Mouse (Mus musculus) midbrain, postnatal 0 days (tissue): Measurements from ENCODE around the gene Lrp10. TPM values are rescaled to one million over a fixed set of nuclear protein-coding genes. Genes with fewer than 3 reads are reported as not detected.

Experiments
- ATAC-seq: fragments of 200-750 bp; cut with Nextera tagmentation; 2 replicates; pipeline ENCODE4 v1.8.0; 2017; ENCODE audit warnings: moderate number of reproducible peaks, mild to moderate bottlenecking, moderate TSS enrichment, moderate library complexity; ENCODE audit not compliant: low FRiP score
- DNase-seq: peaks from one replicate; pipeline ENCODE4 v3.0.0-alpha.2; 2015; ENCODE audit warnings: low spot score
- H3K27ac ChIP-seq: fragments of 300-500 bp; sonication (generic); 2 replicates; pipeline ENCODE4 v1.5.1; 2014; ENCODE audit warnings: low read depth, mild to moderate bottlenecking, low read length, mixed read lengths
- H3K27me3 ChIP-seq: fragments of 300-500 bp; sonication (generic); 2 replicates; pipeline ENCODE4 v1.6.1; 2014; ENCODE audit warnings: low read length, control low read depth, mixed read lengths; ENCODE audit not compliant: insufficient read depth
- H3K36me3 ChIP-seq: fragments of 300-500 bp; sonication (generic); 2 replicates; pipeline ENCODE4 v1.6.1; 2014; ENCODE audit warnings: low read length, control low read depth, mixed read lengths; ENCODE audit not compliant: insufficient read depth
- H3K4me1 ChIP-seq: fragments of 300-500 bp; sonication (generic); 2 replicates; pipeline ENCODE4 v1.6.1; 2014; ENCODE audit warnings: mild to moderate bottlenecking, control low read depth, antibody characterized with exemption, low read length, mixed read lengths; ENCODE audit not compliant: insufficient read depth
- H3K4me2 ChIP-seq: fragments of 300-500 bp; sonication (generic); 2 replicates; pipeline ENCODE4 v1.6.1; 2014; ENCODE audit warnings: low read depth, mild to moderate bottlenecking, low read length, mixed read lengths; ENCODE audit not compliant: poor library complexity, severe bottlenecking
- H3K4me3 ChIP-seq: fragments of 300-500 bp; sonication (generic); 2 replicates; pipeline ENCODE4 v1.5.1; 2014; ENCODE audit warnings: low read depth, mild to moderate bottlenecking, low read length, moderate library complexity
- H3K9ac ChIP-seq: fragments of 300-500 bp; sonication (generic); replicated peaks from 2 replicates; pipeline ENCODE4 v1.6.1; 2014; ENCODE audit warnings: mild to moderate bottlenecking, low read length, moderate library complexity, mixed read lengths; ENCODE audit not compliant: poor library complexity, severe bottlenecking
- H3K9me3 ChIP-seq: fragments of 300-500 bp; sonication (generic); 2 replicates; pipeline ENCODE4 v1.6.1; 2016; ENCODE audit warnings: low read length, control low read depth
- CTCF ChIP-seq: IDR thresholded peaks from 2 replicates; pipeline ENCODE4 v1.5.1; 2016; ENCODE audit warnings: antibody characterized with exemption, mild to moderate bottlenecking
- WGBS: fragments of 180-500 bp; shearing (Covaris S2); extraction: QIAGEN DNeasy Blood & Tissue Kit; methylation state at CpG from one replicate; pipeline ENCODE4 v1.1.7; 2014; 5-methylcytosine and 5-hydroxymethylcytosine counted together
- polyA plus RNA-seq: library from polyadenylated mRNA; unstranded; fragments of >200 nt; fragmentation: Nextera tagmentation; extraction: Ambion mirVana; gene quantifications from 2 replicates; pipeline ENCODE4 v1.2.1, GENCODE M21; 2015
- total RNA-seq: library from RNA; depleted of rRNA; stranded (reverse); fragments of >200 nt; gene quantifications from 2 replicates; pipeline ENCODE4 v1.2.3, GENCODE M21; 2014; rRNA removed

The Lrp10 gene
- total RNA-seq, result 40.2 and 42.1 TPM in 2 replicates
- polyA plus RNA-seq, result 29.7 and 31.9 TPM in 2 replicates

DNA sequence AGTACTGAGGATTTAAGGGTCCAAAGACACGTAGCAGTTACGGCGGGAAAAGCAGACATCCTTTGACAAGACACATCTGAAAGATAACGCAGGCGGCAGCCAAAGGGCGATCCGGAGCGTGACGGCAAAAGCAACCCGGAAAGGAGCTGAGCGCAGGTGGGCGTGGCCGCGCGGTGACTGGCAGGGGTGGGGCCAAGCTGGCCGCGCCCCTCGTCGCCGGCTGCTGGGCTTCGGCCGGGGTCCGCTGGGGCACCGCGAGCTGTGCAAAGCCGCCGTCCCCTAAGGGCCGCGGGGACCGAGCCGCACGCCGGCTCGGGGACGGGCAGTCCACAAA, at the start of gene Lrp10:
Gene Lrp10, plus strand, starts transcription at position 179 of the 334 bp plus-strand sequence.
- Histone ChIP-seq H3K4me3 (peak within 1 kb of the TSS; percentile 50), H3K27me3 (no peaks in the 10 kb centered on the region), H3K4me1 (no peaks in the 10 kb centered on the region), H3K27ac (peak within 1 kb of the TSS; percentile 3; the same call in 1 of the 2 replicates), H3K36me3 (peaks cover 13% of the 10 kb centered on the region), H3K9ac (peak within 1 kb of the TSS; percentile 53), H3K9me3 (no peaks in the 10 kb centered on the region), H3K4me2 (peak within 1 kb of the TSS; percentile 85)
- no peak for TF ChIP-seq CTCF
- DNase-seq (peak; percentile 85), ATAC-seq (peak; percentile 78)
- 0% methylated on average over 26 of the region's 35 CpGs for WGBS

DNA sequence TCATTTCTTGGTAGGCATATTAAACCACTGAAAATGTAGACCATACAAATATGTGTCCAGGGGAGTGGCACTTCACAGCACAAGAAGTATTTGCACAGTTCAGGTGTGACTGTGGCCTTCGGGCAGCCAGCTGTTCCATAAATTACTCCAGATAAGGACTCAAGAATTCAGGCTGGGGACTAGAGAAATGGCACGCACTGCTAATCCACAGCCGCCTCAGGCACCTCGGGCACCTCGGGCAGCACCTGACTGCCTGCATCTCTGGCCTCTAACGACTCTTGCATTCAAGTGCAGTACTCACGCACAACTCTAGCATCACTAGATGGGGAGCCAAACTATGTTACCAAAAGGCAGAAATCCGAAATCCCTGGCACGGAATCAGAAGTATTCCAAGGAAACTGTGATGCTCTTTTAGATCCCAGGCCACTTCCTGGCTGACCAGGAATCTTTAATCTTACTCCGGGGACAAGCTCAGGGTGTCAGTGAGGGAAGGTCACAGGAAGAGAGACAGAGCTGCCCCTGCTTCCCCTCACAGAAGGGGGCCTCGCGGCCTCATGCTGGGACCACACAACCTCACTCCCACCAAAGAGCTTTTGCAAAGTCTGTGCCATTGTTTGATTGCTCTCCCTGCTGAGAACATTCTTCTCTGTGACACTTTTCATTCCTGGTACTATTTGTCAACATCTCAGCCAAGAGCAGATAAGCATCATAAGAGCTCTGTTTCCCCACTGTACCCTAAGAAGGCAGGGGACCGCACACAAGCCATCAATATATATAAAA, 48.5 kb upstream of the Lrp10 start:
- Histone ChIP-seq H3K27me3 (0 out of 2 replicates have a peak, but pooled peaks cover 5% of the 10 kb centered on the region), H3K4me1 (no peaks in the 10 kb centered on the region), H3K4me2 (no peak overlapping the region), H3K27ac (no peak overlapping the region), H3K9ac (no peak overlapping the region), H3K9me3 (no peaks in the 10 kb centered on the region), H3K36me3 (no peaks in the 10 kb centered on the region), H3K4me3 (no peak overlapping the region)
- DNase-seq (no peak), ATAC-seq (no peak)
- WGBS, result 20% methylated on average over 13 of the region's 13 CpGs
- no peak for TF ChIP-seq CTCF

DNA sequence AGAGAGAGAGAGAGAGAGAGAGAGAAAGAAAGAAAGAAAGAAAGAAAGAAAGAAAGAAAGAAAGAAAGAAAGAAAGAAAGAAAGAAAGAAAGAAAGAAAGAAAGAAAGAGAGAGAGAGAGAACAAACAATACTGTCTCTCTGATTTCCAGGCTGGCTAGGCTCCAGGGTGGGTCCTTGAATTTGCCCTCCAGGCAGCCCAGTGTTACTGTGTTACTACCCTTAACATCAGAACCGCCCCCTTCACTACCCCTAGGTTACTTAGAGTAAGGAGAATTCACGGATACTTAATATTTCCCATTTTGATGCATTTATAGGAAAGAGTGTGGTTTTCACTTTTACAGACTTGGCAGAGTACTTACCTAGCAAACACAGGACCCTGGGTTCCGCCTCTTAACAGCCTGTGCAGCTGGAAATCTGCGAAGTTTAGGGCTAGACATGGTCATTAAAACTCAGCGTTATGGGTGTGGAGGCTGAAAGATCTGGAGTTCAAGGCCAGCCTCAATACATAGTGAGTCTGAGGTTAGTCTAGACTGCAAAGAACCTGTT, 47.6 kb upstream of the Lrp10 start:
- Histone ChIP-seq H3K4me3 (no peak overlapping the region), H3K9me3 (no peaks in the 10 kb centered on the region), H3K27ac (no peak overlapping the region), H3K36me3 (no peaks in the 10 kb centered on the region), H3K4me1 (no peaks in the 10 kb centered on the region), H3K4me2 (no peak overlapping the region), H3K27me3 (0 out of 2 replicates have a peak, but pooled peaks cover 5% of the 10 kb centered on the region), H3K9ac (no peak overlapping the region)
- no peak for TF ChIP-seq CTCF
- ATAC-seq (no peak), DNase-seq (no peak)
- WGBS, result 42% methylated on average over 5 of the region's 5 CpGs

DNA sequence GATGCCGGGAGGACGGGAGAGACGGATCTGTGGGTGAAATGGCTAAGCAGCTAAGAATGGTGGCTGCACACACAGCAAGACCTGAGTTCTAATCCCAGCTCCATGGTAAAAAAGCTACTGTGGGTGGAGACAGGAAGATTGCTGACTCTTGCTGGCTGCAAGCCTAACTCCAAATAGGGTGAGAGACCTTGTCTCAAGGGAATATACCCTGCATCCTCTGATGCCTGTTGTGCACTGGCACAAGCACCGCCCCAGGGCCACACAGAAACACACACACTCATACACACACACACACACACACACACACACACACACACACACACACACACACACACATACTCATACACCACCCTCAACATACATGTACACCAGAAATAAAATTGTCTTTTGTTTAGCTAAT, 47.1 kb upstream of the Lrp10 start:
- H3K27me3 ChIP-seq, result 0 out of 2 replicates have a peak, but pooled peaks cover 5% of the 10 kb centered on the region
- no peaks in the 10 kb centered on the region for H3K36me3 ChIP-seq
- DNase-seq (no peak), ATAC-seq (no peak)
- no peak overlapping the region for H3K4me3 ChIP-seq
- TF ChIP-seq CTCF, result no peak
- no peak overlapping the region for H3K9ac ChIP-seq
- no peak overlapping the region for H3K27ac ChIP-seq
- WGBS, result 72% methylated on average over 4 of the region's 4 CpGs
- no peaks in the 10 kb centered on the region for H3K4me1 ChIP-seq
- no peak overlapping the region for H3K4me2 ChIP-seq
- no peaks in the 10 kb centered on the region for H3K9me3 ChIP-seq

- TF ChIP-seq CTCF, result peak; percentile 34
- Histone ChIP-seq H3K4me2 (no peak within 1 kb of the TSS), H3K36me3 (no peaks in the 10 kb centered on the region), H3K9me3 (no peaks in the 10 kb centered on the region), H3K27ac (no peak within 1 kb of the TSS), H3K9ac (no peak within 1 kb of the TSS), H3K4me3 (no peak within 1 kb of the TSS), H3K27me3 (0 out of 2 replicates have a peak, but pooled peaks cover 5% of the 10 kb centered on the region), H3K4me1 (no peaks in the 10 kb centered on the region)
- 9% methylated on average over 19 of the region's 19 CpGs for WGBS
- DNase-seq (no peak), ATAC-seq (no peak)
Measured at GRCm38 (mm10) chr14:54417623-54418081, 46.3 kb upstream of the Lrp10 start, which contains the start of gene Slc7a7. Gene Slc7a7 (minus strand): TSS chr14:54417780.

DNA sequence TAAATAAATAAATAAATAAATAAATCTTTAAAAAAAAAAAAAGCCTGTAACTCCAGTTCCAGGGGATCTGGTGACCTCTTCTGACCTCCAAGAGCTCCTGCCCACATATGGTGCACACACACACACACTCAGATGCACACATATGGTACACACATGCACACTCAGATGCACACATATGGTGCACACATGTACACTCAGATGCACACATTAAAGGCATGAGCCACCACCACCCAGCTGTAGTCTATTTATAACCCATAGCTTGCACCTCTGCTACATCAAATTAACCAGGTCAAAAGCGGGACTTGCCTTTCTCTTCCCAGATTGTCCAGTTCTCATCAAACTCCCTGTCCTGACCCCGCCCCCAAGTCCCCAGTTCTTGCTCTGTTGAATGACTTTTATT, 42.9 kb upstream of the Lrp10 start:
- ATAC-seq, result no peak
- no peak overlapping the region for H3K4me2 ChIP-seq
- H3K9me3 ChIP-seq, result no peaks in the 10 kb centered on the region
- no peak overlapping the region for H3K9ac ChIP-seq
- no peak for TF ChIP-seq CTCF
- no peak for DNase-seq
- H3K36me3 ChIP-seq, result no peaks in the 10 kb centered on the region
- H3K4me1 ChIP-seq, result no peaks in the 10 kb centered on the region
- WGBS, result 88% methylated on average over 2 of the region's 2 CpGs
- no peak overlapping the region for H3K27ac ChIP-seq
- no peaks in the 10 kb centered on the region for H3K27me3 ChIP-seq
- H3K4me3 ChIP-seq, result no peak overlapping the region
